Comparison of ENCODE assay signal across 8 mouse cellular contexts in genomic region chr11:50161578-50162304, GRCm38 (mm10). TPM values are rescaled to one million over a fixed set of nuclear protein-coding genes. Genes with fewer than 3 reads are reported as not detected.
DNase-seq lines count a peak whose midpoint lies in the region; ATAC-seq lines count a peak whose summit lies in the region.

No protein-coding gene starts in this region.

- peak; percentile 54 to 74 for DNase-seq in heart, adult 18-20 months
- DNase-seq in heart, postnatal 25 days (ENCODE audit: low spot score): no peak
- DNase-seq in adrenal gland, adult 2 months: peak; percentile 74
- DNase-seq in embryo, embryonic 11.5 days (ENCODE audit: low read depth, low spot score): peak; percentile 52
- DNase-seq in heart, postnatal 10 days: peak; percentile 63 to 75
- peak; percentile 68 to 85 for DNase-seq in kidney, postnatal 36 days
- DNase-seq in right cerebral cortex, postnatal 4 days: peak; percentile 53

- ATAC-seq in megakaryocyte progenitor cell, adult 5-6 weeks (replicated peaks; ENCODE audit: poor library complexity): peak; percentile 91

- intact Hi-C loops in heart, postnatal 25 days (cut with DNase I): loop anchor here (2.0 to 5.0 kb wide), 2 partner anchors 69 to 201 kb away; no protein-coding TSS in a partner anchor
- intact Hi-C loops in heart, postnatal 10 days (cut with DNase I): loop anchor here (2.0 to 5.0 kb wide), 2 partner anchors 71 to 201 kb away; no protein-coding TSS in a partner anchor

RNA-seq across cellular contexts. Expression of gene Mrnip, which starts 12.5 kb away (rescaled TPM):
- total RNA-seq in heart, adult 18-20 months (2021): 1 to 10 TPM; 2.4 to 3.0 TPM
- 1 to 10 TPM; 2.3 to 2.7 TPM for total RNA-seq in heart, postnatal 25 days (2021)
- 10 to 100 TPM in 1 of 2 experiments, 1 to 10 TPM in 1; 4.9 to 11.5 TPM for total RNA-seq in adrenal gland, adult 2 months (2021)
- 6.6 and 8.7 TPM in 2 replicates for polyA plus RNA-seq in adrenal gland, adult 2 months (2012; rRNA removed)
- total RNA-seq in heart, postnatal 10 days (2021): 1 to 10 TPM; 6.0 TPM
- total RNA-seq in megakaryocyte progenitor cell, adult 5-6 weeks (2015): 18.8 and 20.0 TPM in 2 replicates
- 14.6 and 16.5 TPM in 2 replicates for total RNA-seq in megakaryocyte progenitor cell, adult 5-6 weeks (2017)

RNA-seq across cellular contexts. Expression of gene Tbc1d9b, which starts 30.5 kb away (rescaled TPM):
- 10 to 100 TPM; 40.2 to 45.6 TPM for total RNA-seq in heart, adult 18-20 months (2021)
- total RNA-seq in heart, postnatal 25 days (2021): 10 to 100 TPM; 42.9 to 43.9 TPM
- total RNA-seq in adrenal gland, adult 2 months (2021): 100 to 1,000 TPM; 145 TPM
- 165 and 168 TPM in 2 replicates for polyA plus RNA-seq in adrenal gland, adult 2 months (2012; rRNA removed)
- 10 to 100 TPM; 44.5 to 48.6 TPM for total RNA-seq in heart, postnatal 10 days (2021)
- 38.6 and 41.5 TPM in 2 replicates for total RNA-seq in megakaryocyte progenitor cell, adult 5-6 weeks (2015)
- total RNA-seq in megakaryocyte progenitor cell, adult 5-6 weeks (2017): 78.6 and 91.2 TPM in 2 replicates

RNA-seq across cellular contexts. Expression of gene Sqstm1, which starts 48.9 kb away (rescaled TPM):
- total RNA-seq in heart, adult 18-20 months (2021): 100 to 1,000 TPM; 367 to 455 TPM
- total RNA-seq in heart, postnatal 25 days (2021): 100 to 1,000 TPM; 265 to 324 TPM
- total RNA-seq in adrenal gland, adult 2 months (2021): 1,000 to 10,000 TPM in 1 of 2 experiments, 100 to 1,000 TPM in 1; 696 to 1,341 TPM
- 517 and 655 TPM in 2 replicates for polyA plus RNA-seq in adrenal gland, adult 2 months (2012; rRNA removed)
- total RNA-seq in heart, postnatal 10 days (2021): 100 to 1,000 TPM; 239 to 247 TPM
- total RNA-seq in megakaryocyte progenitor cell, adult 5-6 weeks (2015): 42.7 and 49.3 TPM in 2 replicates
- total RNA-seq in megakaryocyte progenitor cell, adult 5-6 weeks (2017): 207 and 220 TPM in 2 replicates

RNA-seq across cellular contexts. Expression of gene Mgat4b, which starts 48.9 kb away (rescaled TPM):
- 10 to 100 TPM; 70.3 to 79.9 TPM for total RNA-seq in heart, adult 18-20 months (2021)
- total RNA-seq in heart, postnatal 25 days (2021): 10 to 100 TPM; 85.3 to 86.5 TPM
- 100 to 1,000 TPM; 119 to 128 TPM for total RNA-seq in adrenal gland, adult 2 months (2021)
- polyA plus RNA-seq in adrenal gland, adult 2 months (2012; rRNA removed): 347 and 361 TPM in 2 replicates
- total RNA-seq in heart, postnatal 10 days (2021): 100 to 1,000 TPM; 122 to 127 TPM
- 17.4 and 18.9 TPM in 2 replicates for total RNA-seq in megakaryocyte progenitor cell, adult 5-6 weeks (2015)
- 10.8 and 16.2 TPM in 2 replicates for total RNA-seq in megakaryocyte progenitor cell, adult 5-6 weeks (2017)
